Mouse (Mus musculus) ES-Bruce4 (cell line): ENCODE results near the gene Rag1. TPM values are rescaled to one million over a fixed set of nuclear protein-coding genes. Genes with fewer than 3 reads are reported as not detected.
A peak's percentile ranks its signal among the peaks of the same experiment; 100 is the strongest.

Experiments
- H3K27ac ChIP-seq: 2 replicates; pipeline ENCODE4 v1.5.1; 2012; ENCODE audit warnings: low read length, inconsistent platforms; ENCODE audit not compliant: insufficient read depth
- H3K27me3 ChIP-seq: 2 replicates; pipeline ENCODE4 v1.6.1; 2012; ENCODE audit warnings: mild to moderate bottlenecking, low read length, inconsistent platforms; ENCODE audit not compliant: control insufficient read depth, poor library complexity, insufficient read depth, severe bottlenecking
- H3K36me3 ChIP-seq: 2 replicates; pipeline ENCODE4 v1.6.1; 2012; ENCODE audit warnings: inconsistent platforms, mild to moderate bottlenecking, low read length, moderate library complexity; ENCODE audit not compliant: control insufficient read depth, poor library complexity, insufficient read depth, severe bottlenecking
- H3K4me1 ChIP-seq: one replicate; pipeline ENCODE4 v1.8.1; 2011; ENCODE audit warnings: low read length; ENCODE audit not compliant: control insufficient read depth, insufficient read depth
- H3K4me3 ChIP-seq: 2 replicates; pipeline ENCODE4 v1.5.1; 2011; ENCODE audit warnings: low read depth, mild to moderate bottlenecking, low read length
- H3K9ac ChIP-seq: 2 replicates; pipeline ENCODE4 v1.6.1; 2012; ENCODE audit warnings: low read depth, mild to moderate bottlenecking, inconsistent platforms; ENCODE audit not compliant: poor library complexity, severe bottlenecking
- H3K9me3 ChIP-seq: replicated peaks from 2 replicates; pipeline ENCODE4 v1.6.1; 2012; ENCODE audit warnings: mild to moderate bottlenecking, low read length, inconsistent platforms; ENCODE audit not compliant: control insufficient read depth, poor library complexity, insufficient read depth, severe bottlenecking
- CTCF ChIP-seq: IDR thresholded peaks from one replicate; pipeline ENCODE4 v1.8.1; 2011; ENCODE audit warnings: low read depth, low read length
- EP300 ChIP-seq: IDR thresholded peaks from 2 replicates; pipeline ENCODE4 v1.6.1; 2011; ENCODE audit warnings: low read depth, low read length; ENCODE audit not compliant: insufficient read depth
- POLR2A ChIP-seq: IDR thresholded peaks from one replicate; pipeline ENCODE4 v1.8.1; 2011; ENCODE audit warnings: low read length; ENCODE audit not compliant: insufficient read depth
- polyA plus RNA-seq: library from polyadenylated mRNA; stranded (reverse); fragments of >200 nt; gene quantifications from 2 replicates; pipeline ENCODE4 v1.2.4, GENCODE M21; 2011; ENCODE audit warnings: low read depth; ENCODE audit not compliant: missing spikeins, insufficient read depth, insufficient read length

Rag1 gene
- polyA plus RNA-seq, 1 experiment = not detected

DNA sequence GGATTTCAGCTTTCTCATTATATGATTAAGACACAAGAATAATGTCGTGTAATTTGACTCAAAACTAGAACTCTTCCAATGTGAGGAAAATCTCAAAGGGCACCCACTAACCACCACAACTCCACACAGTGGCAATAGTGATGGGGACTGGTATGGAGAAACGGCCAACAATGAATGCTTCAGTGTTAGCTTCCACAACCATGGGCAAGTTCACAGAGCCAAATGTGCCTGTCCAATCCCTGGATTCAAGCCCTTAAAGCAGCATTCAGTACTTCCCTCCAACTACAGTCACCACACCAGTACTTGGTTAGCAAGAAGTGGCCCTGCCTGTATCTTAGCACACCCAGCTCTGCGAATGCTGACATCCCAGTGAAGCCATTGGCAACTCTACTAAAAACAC is 38.4 kb downstream of the Rag1 start:
- Histone ChIP-seq H3K27me3 (no peaks in the 10 kb centered on the region), H3K4me1 (no peaks in the 10 kb centered on the region), H3K9me3 (no peaks in the 10 kb centered on the region), H3K36me3 (no peaks in the 10 kb centered on the region), H3K27ac (no peak overlapping the region), H3K4me3 (no peak overlapping the region), H3K9ac (no peak overlapping the region)
- no peak for TF ChIP-seq CTCF
- TF ChIP-seq EP300 = no peak
- TF ChIP-seq POLR2A = no peak

DNA sequence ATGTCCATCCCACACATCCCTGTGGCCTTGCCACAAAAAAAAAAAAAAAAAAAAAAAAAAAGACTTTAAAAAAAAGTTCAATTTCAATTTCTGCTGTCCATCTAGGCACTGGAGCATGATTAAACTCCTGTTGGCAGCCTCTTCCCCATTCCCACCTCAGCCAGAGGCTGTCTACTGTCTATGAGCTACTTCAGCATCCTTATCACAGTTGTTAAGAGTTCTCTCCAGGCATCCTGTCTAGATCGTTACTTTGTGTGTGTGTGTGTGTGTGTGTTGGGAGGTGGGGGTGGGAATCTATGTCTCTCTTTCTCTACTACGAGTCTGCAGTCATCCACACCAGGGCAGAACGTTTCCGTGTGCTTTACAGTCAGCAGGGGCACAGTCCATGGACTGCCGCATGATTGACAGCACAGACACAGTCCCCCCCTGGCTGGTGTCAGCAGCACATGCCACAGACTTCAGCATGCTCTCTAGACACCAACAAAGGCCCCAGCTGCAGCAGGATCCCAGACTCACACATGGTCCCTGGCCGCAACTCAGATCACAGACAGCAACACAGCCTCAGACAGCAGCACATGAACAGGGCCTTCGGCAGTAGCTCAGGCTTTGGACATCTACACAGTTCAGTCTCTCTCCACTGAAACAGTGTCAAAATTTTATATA is 40.9 kb downstream of the Rag1 start:
- Histone ChIP-seq H3K27ac (no peak overlapping the region), H3K4me3 (no peak overlapping the region), H3K27me3 (no peaks in the 10 kb centered on the region), H3K4me1 (no peaks in the 10 kb centered on the region), H3K9ac (no peak overlapping the region), H3K9me3 (no peaks in the 10 kb centered on the region), H3K36me3 (no peaks in the 10 kb centered on the region)
- TF ChIP-seq POLR2A (no peak), CTCF (no peak), EP300 (no peak)

DNA sequence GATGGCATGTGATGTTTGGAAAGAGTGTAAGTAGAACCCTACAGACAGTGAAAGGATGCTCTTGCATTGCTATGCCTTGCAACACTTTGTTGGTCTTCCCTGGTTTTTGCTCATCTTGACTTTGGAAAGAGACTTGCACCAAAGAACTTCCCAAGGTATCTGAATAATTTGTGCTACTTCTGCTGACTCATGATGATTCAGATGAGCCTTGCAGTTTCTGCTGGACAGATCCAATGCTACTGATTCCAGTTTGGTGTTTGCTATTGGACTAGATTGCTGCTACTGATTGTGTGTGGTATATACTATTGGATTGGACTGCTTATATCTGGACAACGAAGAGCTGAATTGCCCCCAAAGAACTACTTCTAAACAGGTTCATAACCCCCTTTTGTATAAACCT is 46.2 kb downstream of the Rag1 start:
- no peaks in the 10 kb centered on the region for H3K4me1 ChIP-seq
- H3K4me3 ChIP-seq = no peak overlapping the region
- TF ChIP-seq CTCF (no peak), POLR2A (no peak), EP300 (no peak)

GRCm38 (mm10) chr2:101600703-101601102 is 48.6 kb downstream of the Rag1 start:
- H3K27ac ChIP-seq = no peak overlapping the region
- H3K27me3 ChIP-seq = no peaks in the 10 kb centered on the region
- H3K9ac ChIP-seq = no peak overlapping the region

More for the DNA sequence above, 46.2 kb downstream of the Rag1 start:
- Histone ChIP-seq H3K27me3 (no peaks in the 10 kb centered on the region), H3K9me3 (no peaks in the 10 kb centered on the region), H3K9ac (no peak overlapping the region), H3K27ac (peak overlapping the region; percentile 83), H3K36me3 (no peaks in the 10 kb centered on the region)

GRCm38 (mm10) chr2:101598190-101599181 is 50.8 kb downstream of the Rag1 start:
- Histone ChIP-seq H3K27me3 (no peaks in the 10 kb centered on the region), H3K36me3 (no peaks in the 10 kb centered on the region), H3K4me1 (no peaks in the 10 kb centered on the region)

More at GRCm38 (mm10) chr2:101600703-101601102, 48.6 kb downstream of the Rag1 start:
- Histone ChIP-seq H3K4me1 (no peaks in the 10 kb centered on the region), H3K36me3 (no peaks in the 10 kb centered on the region), H3K9me3 (no peaks in the 10 kb centered on the region), H3K4me3 (no peak overlapping the region)
- no peak for TF ChIP-seq EP300
- no peak for TF ChIP-seq POLR2A
- TF ChIP-seq CTCF = no peak

More at GRCm38 (mm10) chr2:101598190-101599181, 50.8 kb downstream of the Rag1 start:
- Histone ChIP-seq H3K4me3 (no peak overlapping the region), H3K27ac (no peak overlapping the region), H3K9me3 (no peaks in the 10 kb centered on the region), H3K9ac (no peak overlapping the region)
- TF ChIP-seq POLR2A (no peak), EP300 (no peak), CTCF (no peak)
